Mouse (Mus musculus) megakaryocyte-erythroid progenitor cell, adult 5-6 weeks (primary cell): ENCODE measurements around the gene Gpsm1. TPM values are rescaled to one million over a fixed set of nuclear protein-coding genes. Genes with fewer than 3 reads are reported as not detected.
A peak's percentile ranks its signal among the peaks of the same experiment; 100 is the strongest.

Experiments used
- ATAC-seq: replicated peaks from 2 replicates; pipeline ENCODE4 v1.8.0; 2016; ENCODE audit warnings: mild to moderate bottlenecking, inconsistent platforms; ENCODE audit not compliant: severe bottlenecking, poor library complexity, low FRiP score, low TSS enrichment
- total RNA-seq, 2 experiments: library from RNA; stranded (forward) in 1 of 2; stranded (reverse) in 1 of 2; fragments of 200-1000, 215-1000 nt in 1 of 2; fragments of >200 nt in 1 of 2; fragmentation: Nextera tagmentation in 1 of 2; gene quantifications; 2 replicates each; pipeline ENCODE4 v1.2.3; 2014 to 2017

Gene Gpsm1
- total RNA-seq, 2 experiments from 2014 or later, result 6.8 to 6.9 TPM

DNA sequence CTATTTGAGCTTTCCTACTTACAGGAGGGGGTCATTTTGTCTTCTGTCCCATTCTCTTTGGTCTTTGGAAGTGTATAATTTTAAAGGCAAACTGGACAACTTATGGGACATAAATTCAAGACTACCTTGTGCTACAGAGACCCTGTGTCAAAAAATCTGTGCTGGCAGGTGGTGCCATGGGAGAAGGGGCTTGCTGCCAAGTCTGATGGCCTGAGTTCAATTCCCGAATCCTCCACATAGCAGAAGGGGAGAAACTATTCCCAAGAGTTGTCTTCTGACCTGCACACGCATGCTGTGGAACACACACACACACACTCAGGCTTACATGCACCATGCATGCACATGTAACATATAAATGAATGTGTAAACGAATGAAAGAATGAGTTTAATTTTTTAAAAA, 8.6 kb upstream of the Gpsm1 start:
- ATAC-seq, result no peak

DNA sequence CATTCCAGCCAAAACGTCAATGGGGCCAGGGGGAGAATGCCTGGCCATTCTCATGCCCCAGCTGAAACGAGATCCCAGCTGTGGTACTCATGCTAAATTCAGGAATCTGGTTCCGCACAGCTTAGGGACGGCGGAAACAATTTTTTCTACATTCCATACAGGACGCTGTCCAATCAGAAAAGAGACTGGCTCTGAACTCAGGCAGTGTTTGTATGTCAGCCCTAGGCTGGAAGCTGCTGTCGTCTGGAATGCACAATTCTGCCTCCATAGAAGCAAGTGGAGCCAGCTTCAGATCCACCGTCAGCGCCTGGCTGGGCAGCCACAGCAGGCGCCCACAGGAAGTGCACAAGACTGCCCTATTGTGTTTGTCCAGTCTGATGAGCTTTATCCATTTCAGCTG, 5.6 kb upstream of the Gpsm1 start:
- ATAC-seq, result no peak

DNA sequence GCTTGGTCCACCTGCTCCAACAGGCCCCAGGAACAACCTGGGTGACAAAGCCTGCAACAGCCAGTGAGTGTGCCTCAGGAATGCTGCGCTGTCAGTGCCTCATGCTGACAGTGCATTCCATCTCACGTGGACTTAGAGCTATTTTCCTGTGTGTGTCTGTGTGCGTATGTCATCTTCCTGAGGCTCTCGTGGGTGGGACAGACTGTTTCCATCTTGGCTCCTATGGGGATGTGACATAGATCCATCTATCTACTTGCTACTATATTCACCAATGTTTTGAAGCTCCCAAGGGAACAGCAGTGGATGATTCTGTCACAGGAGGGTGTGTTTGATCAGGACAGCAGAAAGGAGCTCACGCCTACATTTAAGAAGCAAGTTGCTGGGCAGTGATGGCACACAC, 3.4 kb upstream of the Gpsm1 start:
- no peak for ATAC-seq

DNA sequence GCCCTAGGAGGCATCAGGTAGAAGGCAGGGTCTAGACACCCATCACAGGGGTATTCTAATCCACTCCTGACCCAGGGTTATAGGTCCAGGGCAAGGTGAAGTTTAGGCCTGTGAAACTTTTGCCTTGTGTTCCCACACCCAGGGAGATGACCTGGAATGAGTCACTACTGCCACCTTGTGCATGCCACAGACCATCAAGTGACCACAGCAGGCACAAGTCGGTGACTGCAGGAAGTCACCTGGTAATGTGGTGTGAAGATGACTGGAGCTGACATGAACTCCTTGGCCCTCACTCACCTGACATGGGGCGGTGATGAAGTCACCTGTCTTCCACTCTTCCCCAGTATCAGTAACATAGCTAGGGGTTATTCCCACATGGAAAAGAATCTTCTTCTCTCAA, 2.5 kb upstream of the Gpsm1 start:
- no peak for ATAC-seq

DNA sequence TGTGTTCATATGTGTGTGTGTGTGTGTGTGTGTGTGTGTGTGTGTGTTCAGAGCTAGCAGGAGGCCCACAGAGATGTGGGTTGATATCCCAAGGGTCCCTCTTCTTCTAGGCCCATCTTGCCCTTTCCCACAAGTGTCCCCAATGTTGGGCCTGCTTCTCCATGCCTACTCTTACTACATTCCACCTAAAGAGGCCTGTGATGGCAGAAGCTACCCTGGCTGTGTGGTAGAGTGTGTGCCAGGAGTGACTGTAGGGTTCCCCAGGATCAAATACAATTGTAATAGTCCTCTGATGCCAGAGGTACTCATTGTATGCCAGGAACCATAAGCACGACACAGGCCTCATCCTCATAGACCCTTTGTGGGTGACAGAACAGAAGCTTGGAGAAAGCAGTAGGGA, 1.9 kb upstream of the Gpsm1 start:
- no peak for ATAC-seq

DNA sequence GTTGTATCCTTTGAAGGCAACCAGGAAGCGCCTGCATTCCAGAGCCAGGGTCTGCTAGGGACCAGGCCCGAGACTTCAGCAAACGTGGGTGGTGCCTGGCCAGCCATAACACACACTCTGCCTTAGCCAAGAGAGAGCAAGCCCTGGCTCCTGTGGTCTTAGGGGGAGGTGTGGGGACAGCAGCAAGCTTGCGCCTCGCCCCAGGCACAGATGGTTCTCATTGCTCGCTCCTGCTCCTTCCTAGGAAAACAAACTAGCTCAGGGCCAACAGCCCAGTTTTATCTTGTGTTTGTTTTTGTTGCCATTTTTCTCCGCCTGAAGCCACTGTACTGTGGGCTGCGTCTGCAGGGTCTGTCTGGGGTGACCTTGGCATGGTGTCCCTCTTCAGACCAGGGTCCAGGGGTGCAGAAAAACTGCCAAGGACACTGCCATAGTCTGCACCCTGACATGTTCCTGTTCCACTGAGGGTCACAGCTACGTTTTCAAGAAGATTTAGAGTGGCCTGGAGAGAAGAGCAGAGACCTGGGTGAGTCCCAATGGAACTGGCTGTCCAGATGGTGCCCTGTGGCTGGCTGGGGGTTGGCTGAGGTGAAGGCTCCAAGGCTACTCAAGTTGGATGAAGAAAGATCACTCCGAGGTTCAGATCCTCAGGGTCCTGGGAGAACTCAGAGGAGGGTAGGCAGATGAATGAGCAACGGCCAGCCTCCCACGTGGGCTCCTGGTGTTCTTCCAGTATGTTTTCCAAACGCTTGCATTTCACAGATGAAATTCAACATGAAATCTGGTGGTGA, 839 bp upstream of the Gpsm1 start:
- ATAC-seq, result no peak

DNA sequence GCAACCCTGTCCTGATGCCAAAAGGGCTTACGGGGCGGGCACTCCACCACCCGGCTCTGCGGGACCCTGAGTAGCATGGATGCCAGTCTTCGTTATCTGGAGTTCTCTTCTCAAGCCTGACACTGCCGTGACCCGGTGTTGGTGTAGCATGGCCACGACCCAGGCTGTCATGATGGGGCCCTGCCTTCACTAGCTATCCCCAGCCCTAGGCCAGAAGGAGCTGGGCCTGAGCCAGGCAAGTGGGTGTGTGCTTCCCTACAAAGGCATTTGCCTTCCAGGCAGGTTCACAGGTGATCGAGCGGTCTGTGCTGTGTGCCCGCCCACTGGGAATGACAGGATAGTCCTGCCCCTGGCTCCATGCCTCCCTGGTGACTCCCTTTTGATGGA, 603 bp downstream of the Gpsm1 start:
- peak; percentile 32 for ATAC-seq

DNA sequence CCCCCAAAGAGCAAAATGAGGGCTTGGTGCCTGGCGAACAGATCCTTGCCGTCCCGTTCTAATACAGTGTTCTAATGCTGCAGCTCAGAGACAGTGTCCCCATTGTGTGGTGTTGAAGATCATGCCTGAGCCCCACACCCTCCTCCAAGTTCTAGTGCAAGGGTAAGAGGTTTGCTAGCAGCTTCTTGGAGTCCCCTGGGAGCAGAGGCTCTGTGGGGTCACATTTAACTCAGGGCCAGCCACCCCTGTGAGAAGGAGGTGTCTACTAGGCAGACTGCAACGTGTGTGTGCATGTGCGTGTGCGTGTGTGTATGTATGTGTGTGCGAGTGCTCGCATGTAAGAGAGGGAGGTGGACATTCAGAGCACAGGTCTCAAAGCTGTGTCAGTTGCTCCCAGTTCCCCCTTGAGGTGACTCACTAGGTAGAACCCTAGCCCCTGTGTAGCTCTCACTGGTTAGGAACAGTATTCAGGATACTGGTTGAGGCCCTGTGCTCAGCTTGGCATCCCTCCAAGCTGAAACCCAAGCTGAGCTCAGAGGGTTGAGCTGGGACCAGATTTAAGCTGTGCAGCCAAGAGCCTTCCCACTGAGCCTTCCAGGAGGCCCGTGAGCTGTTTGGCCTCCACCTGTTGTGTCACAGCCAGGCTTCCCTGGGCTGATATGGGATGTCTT, 1.4 kb downstream of the Gpsm1 start:
- no peak for ATAC-seq

DNA sequence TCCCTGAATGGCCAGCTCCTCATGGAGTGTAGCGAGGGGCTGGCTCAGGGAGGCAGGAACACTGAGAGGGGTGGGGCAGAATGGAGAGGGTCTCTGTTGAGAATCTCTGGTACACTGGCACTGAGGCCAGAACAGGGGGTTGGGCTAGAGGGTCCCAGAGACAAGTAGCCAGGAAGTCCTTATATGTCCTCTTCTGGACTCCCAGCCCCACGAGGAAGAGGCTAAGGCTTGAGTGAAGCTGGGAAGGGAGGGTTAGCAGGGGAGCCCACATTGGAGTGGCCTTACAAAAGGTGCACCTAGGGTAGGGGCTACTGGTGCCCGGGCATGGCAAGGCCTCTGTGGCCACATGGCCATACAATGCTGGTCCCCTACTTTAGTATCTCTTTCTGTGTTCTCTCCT, 2.1 kb downstream of the Gpsm1 start:
- no peak for ATAC-seq

DNA sequence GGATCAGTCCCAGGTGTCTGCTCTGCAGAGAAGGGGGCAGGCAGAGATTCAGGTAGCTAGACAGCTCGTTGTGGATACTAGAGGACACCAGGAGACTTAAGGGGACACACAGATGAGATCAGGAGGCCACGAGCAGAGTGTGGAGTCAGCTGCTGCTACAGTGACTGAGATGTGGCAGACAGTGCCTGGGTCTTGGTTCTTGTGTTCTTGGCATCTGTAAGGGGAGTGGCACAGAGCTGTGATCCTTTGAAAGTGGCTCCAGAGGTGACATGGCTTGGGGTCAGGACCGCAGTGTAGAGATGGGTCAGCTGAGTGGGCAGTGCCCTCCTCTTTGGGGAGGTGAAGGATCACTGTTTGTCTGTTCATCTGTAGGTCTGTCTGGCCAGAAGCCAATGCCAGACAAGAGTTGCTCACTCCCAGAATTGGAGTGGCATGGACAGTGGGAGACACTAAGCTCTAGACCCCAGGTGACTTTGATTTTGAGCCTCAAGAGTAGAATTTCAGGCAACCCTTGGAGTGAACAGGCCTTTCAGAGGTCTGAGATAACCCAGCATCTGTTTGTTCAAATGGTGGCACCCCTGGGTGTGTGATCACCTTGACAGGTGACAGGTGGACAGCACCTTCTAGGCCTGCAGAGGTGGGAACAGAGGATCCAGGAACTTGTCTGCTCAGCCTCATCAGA, 2.8 kb downstream of the Gpsm1 start:
- ATAC-seq, result no peak

DNA sequence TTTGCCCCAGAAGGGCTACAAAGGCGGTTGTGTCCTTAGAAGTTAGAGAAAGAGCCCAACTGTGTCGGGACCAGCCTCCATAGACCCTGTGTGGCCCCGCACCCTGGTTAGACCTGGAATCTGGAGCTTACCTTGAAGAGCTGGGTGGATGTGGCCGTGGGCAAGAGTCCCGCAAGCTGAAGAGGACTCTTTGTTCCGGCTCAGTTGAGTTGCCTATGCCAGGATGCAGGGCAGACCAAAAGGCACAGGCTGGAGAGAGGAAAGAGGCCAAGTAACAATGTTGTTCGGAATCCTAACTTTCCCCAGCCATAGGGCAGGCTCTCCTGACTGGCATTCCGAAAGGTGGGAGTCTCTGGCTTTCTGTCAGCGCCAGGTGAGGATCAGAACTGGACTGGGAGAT, 3.8 kb downstream of the Gpsm1 start:
- ATAC-seq, result no peak

DNA sequence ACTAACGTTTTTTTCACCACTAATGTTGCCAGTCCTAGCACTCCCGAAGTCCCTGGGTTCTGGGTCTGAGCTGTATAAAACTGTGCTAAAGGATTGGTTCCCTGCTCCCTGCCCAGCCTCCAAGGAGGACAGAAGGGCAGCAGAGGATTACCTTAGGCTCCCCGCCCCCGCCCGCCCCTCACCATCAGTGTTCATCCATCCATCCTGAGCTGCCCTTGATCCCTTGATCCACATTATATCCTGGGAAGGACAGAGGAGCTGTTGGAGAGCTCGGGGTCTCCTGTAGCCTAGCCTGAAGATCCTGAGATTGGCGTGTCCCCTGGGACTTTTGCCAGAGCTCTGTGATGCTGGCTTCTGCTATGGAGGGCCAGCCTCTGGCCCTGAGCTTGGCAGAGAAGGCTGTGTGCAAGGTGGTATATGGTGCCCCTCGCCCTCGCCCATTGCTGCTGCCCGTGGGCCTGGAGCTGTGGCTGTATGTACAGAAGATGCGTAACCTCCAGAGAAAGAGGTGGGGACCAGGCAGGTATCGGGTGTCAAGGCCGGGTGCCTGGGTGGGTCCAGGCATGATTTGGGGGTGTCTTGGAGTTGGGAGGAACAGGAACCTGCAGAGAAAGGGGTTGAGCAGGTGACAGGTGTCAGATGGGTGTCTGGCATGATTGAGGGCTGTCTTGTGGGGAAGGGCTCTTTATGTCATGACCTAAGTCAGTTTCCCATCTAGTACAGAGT, 4.4 kb downstream of the Gpsm1 start:
- no peak for ATAC-seq

DNA sequence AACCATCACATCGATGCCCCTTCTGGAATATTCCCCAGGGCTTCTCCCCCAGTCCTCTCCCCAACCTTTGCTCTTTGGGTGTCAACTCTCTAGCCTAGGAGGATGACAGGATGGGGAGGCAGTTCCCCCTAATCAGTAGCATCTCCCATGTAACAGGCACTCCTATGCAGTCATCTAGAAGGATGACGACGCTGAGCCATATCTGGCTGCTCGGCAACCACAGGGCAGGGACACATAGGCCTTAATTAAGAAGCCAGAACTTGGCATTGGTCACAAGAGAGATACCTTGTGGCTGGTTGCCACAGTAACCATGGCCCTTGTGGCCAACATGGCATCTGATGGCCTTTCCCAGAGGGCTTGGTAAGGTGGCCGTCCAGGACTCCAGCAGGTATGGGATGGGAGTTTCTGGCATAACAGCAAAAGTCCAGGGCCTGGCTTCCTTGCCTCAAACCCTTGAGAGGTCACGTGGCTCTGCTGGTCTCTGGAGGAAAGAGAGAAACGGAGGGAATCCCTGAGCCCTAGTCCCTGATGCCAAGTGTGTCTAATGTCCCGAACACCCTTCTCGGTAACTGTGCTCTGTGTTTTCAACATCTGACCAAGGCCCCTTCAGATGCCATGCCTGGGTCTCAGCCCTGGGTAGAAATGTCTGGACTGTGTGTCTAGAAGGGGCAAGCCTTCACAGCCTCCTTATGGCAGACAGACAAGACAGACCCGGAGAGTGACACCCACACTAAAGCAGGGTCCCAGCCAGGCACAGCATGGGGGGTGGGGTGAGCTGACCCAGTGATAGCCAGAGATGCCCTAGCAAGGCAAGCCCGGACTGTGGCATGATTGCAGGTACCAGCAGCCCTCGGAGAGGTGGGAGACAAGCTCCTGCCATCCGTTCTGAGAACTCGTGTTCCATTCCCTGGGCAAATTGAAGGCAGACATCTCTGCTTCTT, 5.2 kb downstream of the Gpsm1 start:
- ATAC-seq, result no peak

DNA sequence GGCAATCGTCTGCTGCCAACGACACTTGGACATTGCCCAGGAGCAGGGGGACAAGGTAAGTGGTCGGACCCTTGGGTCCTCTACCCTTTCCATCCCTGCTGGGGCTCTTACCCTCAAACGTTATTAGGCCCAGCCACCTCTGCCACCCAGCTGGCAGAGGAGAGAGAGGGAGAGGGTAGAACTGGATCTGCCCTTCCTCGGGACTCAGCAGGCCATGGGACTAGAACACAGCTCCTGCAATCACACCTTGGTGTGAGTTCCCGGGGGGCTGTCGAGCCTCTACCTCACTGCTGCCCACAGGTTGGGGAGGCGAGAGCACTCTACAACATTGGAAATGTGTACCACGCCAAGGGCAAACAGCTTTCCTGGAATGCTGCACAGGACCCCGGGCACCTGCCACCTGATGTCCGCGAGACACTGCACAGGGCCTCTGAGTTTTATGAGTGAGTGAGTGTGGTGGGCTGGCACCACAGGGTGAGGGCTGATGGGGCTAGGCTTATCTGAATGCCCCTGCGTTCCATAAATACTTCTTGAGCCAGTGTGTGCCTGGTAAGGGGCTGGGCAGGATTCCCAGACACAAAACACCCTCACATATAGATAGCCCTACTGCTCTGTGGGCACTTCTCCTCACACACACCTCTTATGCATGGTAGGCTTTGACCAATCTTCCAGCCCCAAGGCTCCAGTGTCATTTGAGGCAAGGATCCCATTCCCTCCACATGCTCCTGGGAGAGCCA, 8.4 kb downstream of the Gpsm1 start:
- no peak for ATAC-seq

DNA sequence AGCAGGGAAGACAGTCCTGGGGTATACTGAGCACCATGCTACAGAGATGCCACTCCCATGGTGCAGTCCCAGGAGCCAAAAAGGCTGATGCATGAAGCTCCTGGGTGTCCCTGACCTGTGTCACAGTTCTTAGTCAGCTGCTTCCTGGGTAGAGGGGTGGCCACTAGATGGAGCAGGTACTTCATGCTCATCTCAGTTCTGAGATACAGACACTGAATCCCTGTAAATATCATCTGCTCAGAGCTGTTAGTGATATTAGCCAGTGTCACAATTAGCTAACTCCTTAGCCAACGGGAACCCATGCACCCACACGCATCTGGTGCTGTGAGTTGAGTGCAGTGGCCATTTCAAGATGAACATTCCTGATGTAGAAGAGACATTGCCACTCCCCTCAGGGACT, 9.6 kb downstream of the Gpsm1 start:
- ATAC-seq, result peak; percentile 35; the same call in 1 of the 2 replicates

DNA sequence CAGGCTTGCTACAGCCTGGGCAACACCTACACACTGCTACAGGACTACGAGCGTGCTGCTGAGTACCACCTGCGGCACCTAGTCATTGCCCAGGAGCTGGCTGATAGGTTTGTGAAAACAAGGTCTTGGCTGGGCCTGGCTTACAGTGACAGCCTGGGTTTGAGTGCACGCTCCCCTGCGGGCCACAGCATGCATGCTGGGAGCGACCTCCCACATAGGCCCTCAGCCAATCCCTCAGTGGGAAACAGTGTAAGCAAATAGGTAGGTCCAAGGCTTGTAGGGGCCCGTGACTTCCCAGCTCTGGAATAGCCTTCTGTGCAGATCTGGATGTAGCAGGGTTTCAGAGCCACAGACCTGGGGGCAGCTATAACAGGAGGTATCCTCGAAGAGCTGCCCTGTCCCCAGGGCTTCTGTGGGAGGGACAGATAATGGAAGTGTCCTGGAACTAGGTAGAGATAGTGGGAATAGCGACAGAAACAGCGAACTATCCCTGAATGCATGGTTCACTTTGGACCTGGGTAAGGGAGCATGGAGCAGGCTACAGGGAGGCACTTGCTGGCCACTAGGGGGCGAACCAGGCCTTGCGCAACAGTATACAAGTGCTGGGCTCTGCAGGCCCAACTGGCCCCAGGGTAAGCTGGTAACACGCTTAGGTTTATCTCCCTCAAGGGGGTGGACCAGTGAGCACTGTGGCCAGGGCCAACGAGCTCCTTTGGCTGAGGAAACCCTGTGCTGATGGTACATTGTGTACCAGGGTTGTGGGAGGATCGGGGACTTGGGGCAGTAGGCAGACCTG, 10.3 kb downstream of the Gpsm1 start:
- peak; percentile 76 for ATAC-seq

DNA sequence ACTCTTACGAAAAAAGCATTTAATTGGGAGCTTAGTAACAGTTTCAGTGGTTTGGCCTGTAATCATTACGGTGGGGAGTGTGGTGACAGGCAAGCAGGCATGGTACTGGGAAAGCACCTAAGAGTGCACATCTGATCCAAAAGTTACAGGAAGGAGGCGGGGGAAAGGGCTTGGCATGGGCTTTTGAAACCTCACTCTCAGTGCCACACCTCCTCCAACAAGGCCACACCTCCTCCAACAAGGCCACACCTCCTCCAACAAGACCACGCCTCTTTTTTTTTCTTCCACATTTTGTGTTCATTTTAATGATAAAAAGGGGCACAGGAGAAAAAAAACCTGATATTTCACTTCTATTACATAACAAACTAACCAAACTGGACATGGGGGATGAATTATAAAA, 12.5 kb downstream of the Gpsm1 start:
- peak; percentile 61 for ATAC-seq

DNA sequence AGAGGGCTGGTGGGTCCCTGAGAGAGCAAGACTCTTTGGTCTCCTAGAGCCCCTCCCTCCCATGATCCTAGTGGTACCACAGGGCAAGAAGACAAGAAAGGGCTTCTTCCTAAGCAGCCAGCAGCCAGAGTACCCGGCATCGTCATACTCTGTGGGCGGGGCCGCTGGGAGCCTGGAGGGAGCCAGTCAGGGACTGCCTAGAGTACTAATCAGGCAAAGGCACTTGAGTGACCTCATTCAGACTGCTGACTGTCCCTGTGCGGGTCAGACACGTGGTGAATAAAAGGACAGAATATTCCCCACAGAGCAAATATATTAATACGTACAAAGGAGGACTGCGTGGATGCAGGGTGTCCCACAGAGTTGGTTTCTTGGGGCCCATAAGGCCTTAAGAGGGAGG, 14.1 kb downstream of the Gpsm1 start:
- ATAC-seq, result no peak
